Mouse (Mus musculus) kidney, adult 2 months (tissue): ENCODE measurements at regions not wholly inside any gene's neighbourhood (a gene's known extent, or its start where the extent isn't known, plus 50 kb on each side); places are given as distances from the start of the nearest gene placed in this dataset.

Experiments used
- CTCF ChIP-seq: fragments of 200-500 bp; conservative IDR thresholded peaks from 2 replicates; pipeline ENCODE4 v1.5.1; 2011; ENCODE audit warnings: low read depth, mild to moderate bottlenecking, control low read depth, low read length, moderate library complexity, mixed read lengths; ENCODE audit not compliant: insufficient read depth, insufficient read length
- POLR2A ChIP-seq: fragments of 200-500 bp; IDR thresholded peaks from one replicate; pipeline ENCODE4 v1.6.1; 2011; ENCODE audit warnings: low read depth, low read length, control low read depth

- TF ChIP-seq POLR2A (no peak), CTCF (no peak)
These were observed 458.4 kb upstream of the Lmcd1 start for GRCm38 (mm10) chr6:111815150-111815549.
